ENCODE assay signal across 10 mouse cellular contexts in genomic region chr17:65726274-65726673, GRCm38 (mm10). TPM values are rescaled to one million over a fixed set of nuclear protein-coding genes. Genes with fewer than 3 reads are reported as not detected.
DNase-seq lines count a peak whose midpoint lies in the region; ATAC-seq and TF ChIP-seq lines count a peak whose summit lies in the region.
"Had no signal": no experiment of that assay in that cellular context is flagged by ENCODE, and none has a peak within 500 bp of the region (broad histone marks: within the 10 kb centered on the region; RNA-seq: fewer than 3 reads in every experiment).

No protein-coding gene starts in this region.

- peak; percentile 69 for DNase-seq in CD4-positive, CD25-positive, alpha-beta regulatory T cell, adult 2 months (ENCODE audit: low read depth, low spot score)
- peak; percentile 39 for DNase-seq in lung, embryonic 14.5 days
- DNase-seq in lung, postnatal 4 days = no peak
- DNase-seq in splenic B cell, adult 2 months (ENCODE audit: low read depth, low spot score) = peak; percentile 75
- no peak for DNase-seq in right cerebral cortex, postnatal 10 days (ENCODE audit: low spot score in 2 of 2)

- H3K27me3 ChIP-seq in lung, embryonic 14.5 days (ENCODE audit: insufficient read depth, low read length) = no peaks in the 10 kb centered on the region
- H3K27me3 ChIP-seq in splenic B cell, adult 2 months (ENCODE audit: control insufficient read depth, insufficient read depth, low read length, poor library complexity, severe bottlenecking) = no peaks in the 10 kb centered on the region
- H3K27me3 ChIP-seq: hindbrain, embryonic 15.5 days had no signal

- H3K4me2 ChIP-seq in lung, embryonic 14.5 days = no peak overlapping the region
- H3K4me2 ChIP-seq: hindbrain, embryonic 15.5 days had no signal

- no peak overlapping the region for H3K27ac ChIP-seq in lung, embryonic 14.5 days (ENCODE audit: low read depth)
- H3K27ac ChIP-seq in cortical plate, adult 2 months (ENCODE audit: insufficient read depth, low read length) = peak overlapping the region; percentile 54; the same call in 1 of the 2 replicates

- ATAC-seq in CD4-positive, CD25-positive, alpha-beta regulatory T cell, adult 4 months = no peak
- ATAC-seq in lung, embryonic 14.5 days (ENCODE audit: insufficient read depth) = no peak
- ATAC-seq in megakaryocyte, adult 5-6 weeks (ENCODE audit: poor library complexity, severe bottlenecking) = no peak

- H3K4me3 ChIP-seq in lung, embryonic 14.5 days (ENCODE audit: low read depth, low read length) = no peak overlapping the region
- H3K4me3 ChIP-seq in cortical plate, adult 2 months (ENCODE audit: insufficient read depth, low read length) = no peak overlapping the region
- H3K4me3 ChIP-seq: erythroblast, embryonic 14.5 days; hindbrain, embryonic 15.5 days had no signal

- no peaks in the 10 kb centered on the region for H3K4me1 ChIP-seq in lung, embryonic 14.5 days (ENCODE audit: insufficient read depth)
- peaks cover 2% of the 10 kb centered on the region; the same call in 1 of the 2 replicates for H3K4me1 ChIP-seq in cortical plate, adult 2 months (ENCODE audit: control insufficient read depth, insufficient read depth, low read length)

- no peak overlapping the region for H3K9ac ChIP-seq in lung, embryonic 14.5 days
- H3K9ac ChIP-seq: hindbrain, embryonic 15.5 days had no signal

- no peaks in the 10 kb centered on the region for H3K36me3 ChIP-seq in lung, embryonic 14.5 days (ENCODE audit: insufficient read depth)
- no peaks in the 10 kb centered on the region for H3K36me3 ChIP-seq in splenic B cell, adult 2 months (ENCODE audit: control insufficient read depth, insufficient read depth, low read length, poor library complexity, severe bottlenecking)
- H3K36me3 ChIP-seq: hindbrain, embryonic 15.5 days had no signal

- WGBS in lung, embryonic 14.5 days = 81% methylated on average over 6 of the region's 6 CpGs

- no peaks in the 10 kb centered on the region for H3K9me3 ChIP-seq in lung, embryonic 14.5 days (ENCODE audit: low read depth, low read length)
- H3K9me3 ChIP-seq: hindbrain, embryonic 15.5 days had no signal

- peak; percentile 58 for TF ChIP-seq CTCF in lung, embryonic 14.5 days (IDR thresholded peaks at IDR 0.05; ENCODE audit: low read depth)
- 0 out of 2 replicates have a peak, but pooled peaks have one; percentile 20 for TF ChIP-seq CTCF in cortical plate, adult 2 months (IDR thresholded peaks at IDR 0.05; ENCODE audit: extremely low read depth, insufficient read depth, low read length)

- no peak for TF ChIP-seq POLR2A in cortical plate, adult 2 months (IDR thresholded peaks at IDR 0.05; ENCODE audit: extremely low read depth, insufficient read depth, low read length)

RNA-seq across cellular contexts. Expression of gene Rab31, which starts 46.3 kb away (rescaled TPM):
- 1 to 10 TPM; 3.3 to 4.2 TPM for polyA plus RNA-seq in CD4-positive, CD25-positive, alpha-beta regulatory T cell, adult 4 months (2017; shearing (Covaris generic))
- polyA plus RNA-seq in lung, embryonic 14.5 days (2014; fragmentation: Nextera tagmentation; extraction: Ambion mirVana) = 46.7 and 49.4 TPM in 2 replicates
- 78.3 and 84.6 TPM in 2 replicates for polyA plus RNA-seq in cortical plate, adult 2 months (2012; rRNA removed)
- 50.9 and 56.6 TPM in 2 replicates for total RNA-seq in megakaryocyte, adult 5-6 weeks (2015)
- total RNA-seq in megakaryocyte, adult 5-6 weeks (2017) = 85.0 and 90.9 TPM in 2 replicates
- polyA plus RNA-seq: erythroblast, embryonic 14.5 days had no signal

RNA-seq across cellular contexts. Expression of gene Ppp4r1, which starts 56.1 kb away (rescaled TPM):
- 10 to 100 TPM; 25.1 to 30.4 TPM for polyA plus RNA-seq in CD4-positive, CD25-positive, alpha-beta regulatory T cell, adult 4 months (2017; shearing (Covaris generic))
- 50.6 and 51.5 TPM in 2 replicates for polyA plus RNA-seq in lung, embryonic 14.5 days (2014; fragmentation: Nextera tagmentation; extraction: Ambion mirVana)
- 72.1 and 79.9 TPM in 2 replicates for polyA plus RNA-seq in cortical plate, adult 2 months (2012; rRNA removed)
- 57.8 and 78.5 TPM in 2 replicates for total RNA-seq in megakaryocyte, adult 5-6 weeks (2015)
- 57.3 and 58.5 TPM in 2 replicates for total RNA-seq in megakaryocyte, adult 5-6 weeks (2017)

Comparison
In these comparisons a context has a peak if more than half of its experiments do, and no peak if none do; other contexts are left out.
1. DNase-seq: peak in CD4-positive, CD25-positive, alpha-beta regulatory T cell, adult 2 months (single experiment), lung, embryonic 14.5 days (single experiment) and splenic B cell, adult 2 months (single experiment); none in lung, postnatal 4 days (0 of 2) and right cerebral cortex, postnatal 10 days (0 of 2).